Mouse (Mus musculus): Measurements from ENCODE around the gene Lcn2.

Gene Lcn2

DNA sequence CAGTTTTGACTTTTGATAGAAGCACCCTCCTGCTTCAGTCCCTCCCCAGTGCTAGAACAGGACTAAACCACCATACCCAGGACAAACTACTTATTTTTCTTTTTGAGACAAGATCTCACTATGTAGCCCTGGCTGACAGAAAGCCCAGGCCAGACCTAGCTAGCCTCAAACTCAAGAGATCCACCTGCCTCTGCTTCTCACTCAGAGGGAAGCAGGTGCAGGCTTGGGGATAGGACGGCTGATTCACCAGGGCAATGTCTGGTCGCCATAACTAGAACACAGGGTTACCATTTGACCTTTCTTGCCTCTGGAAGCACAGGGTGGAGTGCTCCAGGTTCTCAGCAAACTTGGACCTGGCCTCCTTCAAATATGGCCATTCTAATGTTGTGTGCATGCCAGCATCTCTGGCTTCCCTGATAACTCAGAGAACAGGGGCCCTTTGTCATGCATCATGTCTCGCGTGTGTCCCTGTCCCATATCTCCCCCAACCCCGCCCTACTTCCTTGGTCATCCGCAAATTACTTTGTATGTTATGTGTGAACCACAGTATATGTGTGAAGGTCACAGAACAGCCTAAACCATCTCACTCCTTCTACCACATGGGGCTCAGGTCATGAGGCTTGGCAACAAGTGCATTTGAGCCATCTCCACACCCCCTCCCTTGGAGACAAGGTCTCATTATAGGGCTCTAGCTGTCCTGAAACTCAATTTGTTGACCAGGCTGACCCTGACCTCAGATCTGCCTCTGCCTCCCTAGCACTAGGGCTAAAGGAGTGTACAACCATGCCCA is 24.9 kb upstream of the Lcn2 start:
- no peak for DNase-seq (ENCODE audit: low spot score)

DNA sequence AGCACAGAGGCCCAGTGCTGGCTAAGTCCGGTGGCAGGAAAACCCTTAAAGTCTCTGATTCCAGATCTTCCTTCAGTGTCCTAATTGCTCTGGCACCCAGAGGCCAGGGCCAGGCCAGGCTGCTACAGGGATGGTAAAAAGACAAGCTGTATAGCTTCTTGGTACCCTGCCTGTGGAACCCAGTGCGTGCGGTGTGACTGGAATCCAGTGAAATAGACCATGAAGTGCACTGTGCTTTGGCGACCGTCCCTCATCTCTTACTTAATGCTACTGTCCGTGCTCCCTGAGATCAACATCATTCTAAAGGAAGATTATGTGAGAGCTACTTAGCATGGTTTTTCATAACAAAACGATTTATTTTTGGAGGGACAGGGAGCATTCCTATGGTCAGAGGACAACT is 23.4 kb upstream of the Lcn2 start:
- DNase-seq (ENCODE audit: low spot score) = no peak

DNA sequence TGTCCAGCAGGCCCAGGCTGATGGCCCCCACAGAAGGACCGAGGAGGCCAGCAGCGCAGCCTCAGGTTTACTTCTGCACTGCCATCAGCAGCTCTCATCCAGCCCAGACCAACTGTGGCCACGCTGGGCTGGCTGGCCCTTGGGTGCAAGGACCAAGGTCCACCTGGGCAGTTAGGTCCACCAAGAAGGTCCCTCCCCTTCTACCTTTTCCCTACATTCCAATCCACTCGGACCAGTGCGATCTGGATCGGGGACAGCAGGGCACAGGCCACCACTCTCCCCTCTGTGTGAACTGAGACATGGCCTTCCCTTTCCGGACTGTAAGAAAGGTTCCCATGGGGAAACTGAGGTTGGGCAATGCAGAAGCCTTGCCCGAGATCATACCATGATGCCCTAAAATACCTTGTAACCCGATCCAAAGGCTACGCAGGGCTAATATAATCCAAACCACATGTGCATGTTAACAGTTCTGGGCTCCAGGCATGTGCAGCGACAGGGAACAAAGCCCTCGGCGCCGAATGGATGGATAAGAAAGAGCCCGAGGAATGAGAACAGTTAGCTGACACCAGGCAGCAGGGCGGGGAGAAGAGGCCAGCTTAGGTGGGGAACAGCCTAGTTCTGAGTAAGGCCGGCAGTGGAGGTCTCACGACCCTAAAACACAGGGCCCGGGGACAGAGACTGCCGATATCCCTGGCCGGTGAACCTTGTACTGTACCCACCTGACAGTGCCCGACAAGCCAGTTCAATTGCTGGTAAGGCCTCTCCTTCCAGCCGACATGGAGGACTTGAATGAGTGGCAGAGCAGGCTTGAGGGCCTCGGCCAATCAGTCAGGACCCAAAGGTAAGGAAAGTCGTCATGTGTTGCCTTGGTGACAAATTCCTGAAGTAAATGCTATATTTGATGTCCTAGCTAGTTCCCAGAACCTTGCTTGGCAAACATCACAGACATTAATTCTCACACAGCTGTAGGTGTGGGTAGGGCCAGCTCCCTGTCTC is 20.7 kb upstream of the Lcn2 start:
- DNase-seq (ENCODE audit: low spot score) = no peak

DNA sequence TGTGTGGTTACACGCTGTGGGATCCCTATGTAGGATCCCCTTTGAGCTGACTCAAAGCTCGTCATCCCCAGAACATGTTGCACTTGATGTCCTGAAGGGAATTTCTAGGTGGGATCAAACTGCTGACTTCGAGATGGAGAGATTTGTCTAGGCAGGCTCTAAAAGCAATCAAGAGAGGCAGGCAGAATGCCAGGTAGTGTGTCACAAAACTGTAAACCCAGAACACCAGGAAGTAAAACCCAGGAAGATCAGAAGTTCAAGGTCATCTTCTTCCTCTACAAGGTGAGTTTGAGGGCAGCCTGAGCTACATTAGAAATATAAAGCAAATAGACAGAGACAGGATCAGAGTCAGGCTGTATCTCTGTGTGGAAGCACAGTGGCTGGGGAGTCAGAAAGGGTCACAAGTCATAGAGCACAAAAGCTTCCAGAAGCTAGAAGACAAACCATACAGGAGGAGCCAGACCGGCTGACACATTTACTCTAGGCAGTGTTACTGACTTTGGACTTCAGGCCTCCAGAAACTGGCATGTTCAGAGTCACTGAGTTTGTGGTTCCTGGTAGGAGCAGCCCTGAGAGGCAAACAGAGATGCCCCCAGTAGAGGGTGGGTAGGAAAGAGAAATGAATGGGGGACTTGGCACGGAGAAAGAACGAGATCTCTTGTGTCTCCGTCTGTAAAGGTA is 19.2 kb upstream of the Lcn2 start:
- DNase-seq (ENCODE audit: low spot score) = no peak

DNA sequence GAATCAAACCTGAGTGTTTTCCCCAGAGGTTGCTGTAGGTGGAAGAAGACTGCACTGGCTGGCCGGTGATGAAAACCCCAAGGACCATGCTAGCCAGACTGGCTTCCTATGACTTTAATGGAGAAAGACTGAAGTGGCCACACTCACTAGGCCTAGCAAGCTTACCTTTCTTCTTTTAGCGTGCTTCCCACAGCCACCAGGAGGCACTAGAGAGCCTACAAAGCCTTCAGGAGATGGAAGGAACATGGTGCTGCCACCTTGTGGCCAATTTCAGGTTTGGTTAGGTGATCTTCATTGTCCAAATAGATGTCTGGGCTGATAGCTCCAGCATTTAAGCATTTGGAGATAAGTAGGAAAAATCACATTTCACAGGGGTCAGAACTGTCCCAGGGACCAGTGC is 16.6 kb upstream of the Lcn2 start:
- peak; percentile 98 for DNase-seq (ENCODE audit: low spot score)

DNA sequence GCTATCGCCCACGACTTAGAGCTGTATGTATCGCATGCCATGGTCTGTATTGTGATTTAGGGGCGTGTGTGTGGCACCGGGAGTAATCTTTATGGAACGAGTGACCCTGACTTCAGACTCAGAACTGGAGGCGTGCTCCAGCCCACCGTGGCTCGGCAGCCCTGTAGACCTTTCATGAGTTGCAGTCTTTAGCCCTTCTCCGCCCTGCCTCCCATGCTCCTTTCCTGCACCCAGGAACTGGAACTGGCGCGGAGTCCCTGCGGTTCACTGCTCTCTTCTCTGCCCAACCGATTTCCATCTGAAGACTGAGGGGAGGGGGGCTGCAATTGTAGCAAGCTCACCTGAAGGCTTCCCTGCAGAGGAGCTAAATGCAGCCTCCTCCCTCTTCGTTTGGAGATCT is 8.6 kb upstream of the Lcn2 start:
- no peak for DNase-seq (ENCODE audit: low spot score)

DNA sequence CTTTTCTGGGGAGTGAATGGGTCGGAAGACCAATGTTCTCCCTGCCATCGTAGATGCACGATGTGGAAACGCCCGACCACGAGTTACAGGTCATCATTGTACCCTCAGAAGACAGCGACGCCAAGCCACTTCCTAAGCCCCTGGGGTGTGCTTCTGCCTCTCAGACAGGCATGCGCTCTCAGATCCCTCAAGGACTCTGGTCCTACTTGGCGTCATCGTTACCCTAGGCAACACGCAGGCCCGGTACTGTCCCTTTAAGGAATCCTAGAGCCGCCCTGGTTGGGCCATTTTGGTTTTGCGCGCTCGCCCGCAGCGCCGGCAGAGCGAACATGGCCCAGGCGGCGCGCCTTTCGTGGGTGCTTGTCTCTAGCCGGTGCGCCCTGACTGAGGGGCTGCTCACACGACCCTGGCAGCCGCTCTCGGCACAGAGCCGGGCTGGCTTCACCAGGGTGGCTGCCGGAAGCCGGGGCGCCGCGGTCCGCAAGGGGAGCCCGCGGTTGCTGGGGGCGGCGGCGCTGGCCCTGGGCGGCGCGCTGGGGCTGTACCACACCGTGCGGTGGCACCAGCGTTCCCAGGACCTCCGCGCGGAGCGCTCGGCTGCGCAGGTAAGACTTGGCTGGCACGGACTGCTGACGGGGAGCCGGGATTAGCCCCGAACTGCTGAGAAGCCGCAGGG is 8.0 kb upstream of the Lcn2 start:
- DNase-seq (ENCODE audit: low spot score) = peak; percentile 94

DNA sequence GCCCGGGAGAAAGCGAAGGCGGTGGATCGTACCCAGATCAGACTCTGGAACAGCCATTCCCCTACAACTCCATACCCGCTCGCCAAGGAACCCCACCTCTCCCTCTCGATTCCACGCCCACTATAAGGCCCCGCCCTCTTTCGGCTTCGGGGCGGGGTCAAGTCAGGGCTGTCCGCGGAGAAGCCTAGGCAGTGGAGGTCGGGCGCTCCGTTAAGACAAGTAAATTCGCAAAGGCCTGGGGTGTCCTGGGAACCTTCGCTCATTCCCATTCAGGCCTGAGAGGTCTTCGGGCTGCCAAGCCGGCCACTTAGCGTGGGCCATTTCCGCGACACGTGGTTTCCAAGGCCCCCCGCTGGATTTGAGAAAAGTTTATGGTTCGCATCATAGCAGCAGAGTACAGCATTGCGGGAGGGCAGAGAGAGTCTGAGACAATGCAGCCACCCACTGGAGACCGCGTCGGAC is 7.5 kb upstream of the Lcn2 start, which contains the start of gene Ptges2:
TSS of gene Ptges2 (plus strand) at position 413 of the 462 bp plus-strand sequence.
- peak; percentile 91 for DNase-seq (ENCODE audit: low spot score)

DNA sequence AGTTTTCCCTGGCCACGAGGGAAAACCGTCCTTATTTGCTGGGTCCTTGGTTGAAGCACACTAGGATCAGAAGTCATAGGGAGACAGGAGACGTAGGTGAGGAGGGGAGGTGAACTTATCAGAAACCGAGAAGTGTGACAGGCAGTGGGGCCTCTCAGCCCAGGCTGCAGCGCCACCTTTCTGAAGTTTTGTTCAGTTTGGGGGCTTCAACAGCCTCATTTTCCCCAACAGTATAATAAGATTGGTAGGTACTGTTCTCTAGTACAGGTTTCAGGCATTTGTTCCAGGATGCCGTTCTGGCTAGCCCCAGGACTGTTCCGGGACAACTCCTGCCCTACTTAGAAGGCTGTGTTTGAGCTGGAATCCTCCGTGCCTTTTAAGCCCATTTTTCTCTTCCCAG is 6.9 kb upstream of the Lcn2 start:
- no peak for DNase-seq (ENCODE audit: low spot score)

DNA sequence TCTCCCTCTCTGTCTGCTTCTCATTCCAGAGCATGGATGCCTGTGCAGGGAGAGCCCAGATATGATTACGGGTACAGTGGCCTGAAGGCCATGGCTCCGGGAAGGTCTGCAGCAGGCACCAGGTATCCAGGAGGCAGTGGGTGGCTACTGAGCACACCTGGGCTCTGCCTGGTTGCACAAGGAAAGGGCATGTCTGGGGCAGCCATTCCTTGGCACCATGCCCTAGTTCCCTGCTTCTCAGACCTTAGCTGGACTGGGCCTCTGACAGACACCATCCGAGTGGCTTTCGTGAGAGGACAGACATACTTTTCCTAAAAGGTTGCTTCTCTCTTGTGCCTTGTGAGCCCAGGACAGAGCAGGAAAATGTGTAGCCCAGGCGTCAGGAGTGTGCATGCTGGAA is 4.0 kb upstream of the Lcn2 start:
- DNase-seq (ENCODE audit: low spot score) = no peak

DNA sequence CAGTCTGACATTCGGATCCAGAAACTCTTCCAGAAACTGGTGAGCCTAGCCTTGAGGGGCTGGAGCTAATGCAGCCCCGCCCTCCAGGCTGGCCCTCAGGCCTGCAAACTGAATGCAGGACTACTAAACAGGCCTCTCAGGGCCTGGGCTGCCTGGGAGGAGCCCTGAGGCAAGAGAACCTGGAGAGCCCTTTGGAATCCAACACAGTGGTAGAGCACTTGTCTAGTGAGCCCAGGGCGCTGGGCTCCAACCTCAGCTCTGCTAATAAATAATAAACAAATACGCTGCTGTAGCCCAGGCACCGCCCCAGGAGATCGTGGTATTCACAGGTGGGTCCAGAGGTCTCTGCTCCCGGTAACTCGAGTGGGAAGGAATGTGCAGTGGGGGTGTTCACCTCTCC is 2.8 kb upstream of the Lcn2 start:
- no peak for DNase-seq (ENCODE audit: low spot score)

DNA sequence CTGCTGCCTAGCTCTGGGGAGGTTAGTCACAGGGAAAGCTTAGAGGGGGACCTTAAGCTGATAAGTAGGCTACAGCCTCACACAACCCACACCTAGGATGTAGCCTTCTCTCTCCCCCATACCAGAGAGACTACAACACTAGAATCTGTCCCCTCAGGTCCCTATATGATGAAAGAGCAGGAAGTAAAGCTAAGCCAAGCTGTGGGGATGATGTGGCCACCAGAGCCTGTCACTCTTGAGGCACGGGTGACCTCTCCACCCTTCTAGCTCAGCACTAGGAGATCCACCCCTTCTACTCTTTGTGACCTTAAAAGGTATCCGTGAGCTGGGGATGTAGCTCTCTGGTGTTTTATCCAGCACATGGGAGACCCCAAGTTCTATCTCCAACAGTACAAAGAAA is 1.1 kb upstream of the Lcn2 start:
- no peak for DNase-seq (ENCODE audit: low spot score)

DNA sequence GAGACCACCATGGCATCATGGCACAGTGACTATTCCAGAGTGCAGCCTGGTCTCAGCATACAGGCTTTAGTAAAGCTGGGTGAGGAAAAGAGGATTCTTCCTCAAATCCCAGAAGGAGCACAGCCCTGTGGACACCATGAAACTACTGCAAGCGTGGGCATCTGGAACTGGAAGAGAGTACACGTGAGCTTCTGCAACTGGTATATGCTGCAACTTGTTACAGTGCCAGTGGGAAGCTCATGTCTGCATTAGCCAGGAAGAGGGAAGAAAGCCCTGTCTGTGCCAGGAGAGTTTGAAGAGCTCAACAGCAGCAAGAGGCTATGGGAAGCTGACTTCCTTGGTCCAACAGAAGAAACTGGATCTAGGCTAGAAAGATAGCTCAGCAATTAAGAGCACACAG is 5.4 kb downstream of the Lcn2 start:
- DNase-seq (ENCODE audit: low spot score) = no peak

DNA sequence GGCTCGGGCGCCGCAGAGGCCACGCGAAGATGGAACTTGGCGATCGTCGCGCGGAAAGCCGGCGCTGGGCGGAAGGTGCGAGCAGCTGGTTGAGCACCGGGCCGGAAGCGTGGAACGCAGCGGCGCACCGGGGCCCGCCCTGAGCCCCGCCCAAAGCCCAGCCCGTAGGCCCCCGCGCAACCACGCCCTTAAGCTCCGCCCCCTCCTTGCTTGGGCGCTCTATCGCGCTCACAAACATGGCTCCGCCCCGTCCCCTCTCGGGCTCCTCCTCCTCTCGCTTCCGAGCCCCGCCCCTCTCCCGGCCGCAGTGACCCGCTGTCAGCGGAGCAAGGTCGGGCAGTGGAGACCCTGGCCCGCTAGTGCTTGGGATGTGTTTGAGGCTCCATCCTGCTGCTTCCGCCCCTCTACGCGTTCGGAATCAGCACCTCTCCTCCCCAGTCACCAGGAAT is 6.3 kb downstream of the Lcn2 start, which contains the start of gene 1110008P14Rik:
TSS of gene 1110008P14Rik (minus strand) at position 164 of the 449 bp plus-strand sequence.
- peak; percentile 92 for DNase-seq (ENCODE audit: low spot score)

DNA sequence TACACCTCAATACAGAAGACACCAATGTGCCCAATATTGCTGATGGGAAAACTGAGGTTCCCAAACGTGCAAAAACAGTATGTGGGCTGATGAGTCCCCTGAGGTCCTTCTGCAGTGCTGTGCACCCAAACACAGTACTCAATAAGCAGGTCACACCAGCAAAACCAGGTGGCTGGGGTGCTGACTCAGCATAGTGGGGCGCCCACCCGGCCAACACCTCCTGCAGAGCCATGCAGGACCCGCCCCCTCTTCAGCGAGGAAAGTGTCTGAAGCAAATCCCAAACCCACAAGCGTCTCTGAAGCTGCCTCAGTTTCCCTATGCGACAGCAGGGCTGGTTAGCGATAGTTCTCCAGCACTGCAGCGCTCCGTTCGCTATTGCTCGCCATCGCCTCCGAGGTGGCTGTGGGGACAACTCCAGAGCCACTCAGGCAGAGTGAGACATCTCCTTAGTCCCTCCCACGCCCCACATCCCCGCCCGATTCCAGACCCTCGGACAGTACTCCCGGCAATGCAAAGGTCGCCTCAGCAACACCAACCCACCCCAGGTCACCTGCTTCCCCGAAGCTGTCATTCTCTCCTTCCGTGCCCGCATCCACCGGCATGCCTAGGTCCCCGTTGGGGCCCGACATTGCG is 6.8 kb downstream of the Lcn2 start:
- DNase-seq (ENCODE audit: low spot score) = no peak

DNA sequence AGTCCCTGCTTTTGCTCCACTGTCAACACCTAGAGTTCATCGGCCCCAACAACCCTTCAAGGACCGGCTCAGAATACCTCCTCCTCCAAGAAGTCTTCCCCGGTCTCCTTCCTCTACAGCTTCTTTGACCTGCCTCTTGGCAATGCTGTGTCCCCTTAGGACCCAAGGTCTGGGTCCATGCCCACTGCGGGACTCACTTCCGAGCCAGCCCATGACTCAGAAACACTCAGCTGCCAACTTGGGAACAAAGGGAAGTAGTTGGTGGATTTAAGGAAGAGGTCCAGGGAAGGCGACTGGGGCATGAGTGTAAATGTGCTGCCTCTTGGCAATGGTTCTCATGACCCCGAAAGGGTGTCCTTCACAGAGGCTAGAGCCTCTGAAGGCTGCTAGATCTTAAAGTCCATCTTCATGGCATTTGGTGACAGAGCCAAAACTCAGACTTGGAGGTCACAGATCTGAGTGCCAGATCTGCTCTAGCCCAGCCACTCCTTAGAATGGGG is 8.0 kb downstream of the Lcn2 start:
- no peak for DNase-seq (ENCODE audit: low spot score)

DNA sequence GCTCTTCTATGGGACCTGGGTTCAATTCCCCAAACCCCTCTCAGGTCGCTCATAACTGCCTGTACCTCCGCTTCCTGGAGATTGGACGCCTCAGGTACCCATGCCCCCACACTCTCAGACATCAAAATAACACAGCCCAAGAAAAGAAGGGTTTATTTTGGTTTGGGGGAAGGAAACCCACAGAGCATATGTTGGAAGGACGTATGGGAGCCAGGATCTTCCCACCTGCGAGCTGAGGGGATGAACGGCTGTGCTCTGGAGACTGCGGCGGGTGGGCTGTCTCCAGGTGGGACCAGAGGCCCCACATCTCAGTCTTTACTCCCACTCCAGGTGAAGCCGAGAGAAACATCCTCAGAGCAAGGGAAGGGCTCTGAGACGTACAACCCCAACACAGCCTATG is 11.1 kb downstream of the Lcn2 start:
- no peak for DNase-seq (ENCODE audit: low spot score)

DNA sequence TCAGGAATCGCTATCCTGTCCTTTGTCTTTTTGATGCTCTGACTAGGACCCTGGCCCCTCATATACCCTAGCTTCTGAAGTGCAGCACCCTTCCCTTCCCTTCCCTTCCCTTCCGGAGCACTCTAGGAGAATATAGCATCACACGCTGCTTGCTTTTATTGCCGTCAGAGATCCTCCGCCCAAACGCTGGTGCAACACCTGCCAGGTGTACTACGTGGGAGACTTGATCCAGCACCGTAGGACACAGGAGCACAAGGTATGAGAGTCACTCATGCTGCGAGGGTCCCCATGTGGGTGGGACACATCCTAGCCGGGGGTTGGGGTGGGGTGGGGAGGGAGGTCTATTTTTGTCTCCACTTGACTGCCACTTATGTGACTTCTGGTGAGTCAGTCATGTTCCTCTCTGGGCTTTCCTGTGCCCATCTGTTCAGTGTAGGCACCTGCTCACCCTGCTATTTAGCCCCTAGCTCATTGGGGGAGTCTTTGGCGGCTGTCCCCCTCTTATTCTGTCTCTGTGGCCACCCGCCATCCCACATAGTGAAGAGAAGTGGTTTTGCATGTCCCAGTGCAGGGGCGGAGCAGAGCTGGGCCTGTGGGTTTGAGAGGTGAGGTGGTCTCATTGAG is 12.6 kb downstream of the Lcn2 start:
- no peak for DNase-seq (ENCODE audit: low spot score)

DNA sequence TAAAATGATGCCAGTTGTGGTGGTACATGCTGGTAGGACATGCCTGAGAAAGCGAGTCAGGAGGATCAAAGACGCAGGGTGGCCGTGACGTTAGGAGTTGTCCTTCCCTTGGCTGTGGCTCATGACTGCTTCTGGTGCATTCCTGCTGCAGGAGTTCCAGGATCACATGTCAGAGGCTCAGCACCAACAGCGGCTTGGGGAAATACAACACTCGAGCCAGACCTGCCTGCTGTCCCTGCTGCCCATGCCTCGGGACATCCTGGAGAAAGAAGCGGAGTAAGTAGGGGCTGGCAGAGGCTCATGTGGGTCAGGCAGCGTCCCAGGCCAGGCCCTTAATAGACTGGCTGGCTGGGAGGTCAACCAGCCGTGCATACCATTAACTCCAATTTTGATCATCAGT is 13.9 kb downstream of the Lcn2 start:
- DNase-seq (ENCODE audit: low spot score) = no peak

DNA sequence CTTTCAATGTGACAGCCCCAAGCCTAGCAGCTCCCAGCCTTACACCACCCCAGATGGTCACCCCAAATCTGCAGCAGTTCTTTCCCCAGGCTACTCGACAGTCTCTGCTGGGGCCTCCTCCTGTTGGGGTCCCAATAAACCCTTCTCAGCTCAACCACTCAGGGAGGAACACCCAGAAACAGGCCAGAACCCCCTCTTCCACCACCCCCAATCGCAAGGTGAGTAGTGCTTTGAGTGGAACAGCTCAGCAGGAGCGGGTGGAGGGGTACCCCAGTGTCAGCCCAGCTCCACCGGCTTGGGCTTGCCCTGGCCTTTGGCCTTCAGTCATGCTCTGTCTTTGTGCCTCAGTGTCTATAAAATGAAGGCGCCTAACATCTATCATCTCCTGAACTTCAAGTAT is 20.7 kb downstream of the Lcn2 start:
- DNase-seq (ENCODE audit: low spot score) = no peak

All from layer of hippocampus, adult 11-12 months (tissue).